Mouse (Mus musculus) stomach, embryonic 14.5 days (tissue): ENCODE results near the gene Timm8a2. TPM values are rescaled to one million over a fixed set of nuclear protein-coding genes. Genes with fewer than 3 reads are reported as not detected.

ENCODE experiments used
- ATAC-seq: fragments of 200-750 bp; cut with Nextera tagmentation; 2 replicates; pipeline ENCODE4 v1.8.0; 2017; ENCODE audit warnings: low read depth, moderate TSS enrichment; ENCODE audit not compliant: insufficient number of reproducible peaks, insufficient read depth, low FRiP score
- H3K27ac ChIP-seq: fragments of 300-500 bp; sonication (generic); 2 replicates; pipeline ENCODE4 v1.5.1; 2014; ENCODE audit warnings: mild to moderate bottlenecking, low read length, moderate library complexity, mixed read lengths
- H3K27me3 ChIP-seq: fragments of 300-500 bp; sonication (generic); 2 replicates; pipeline ENCODE4 v1.6.1; 2014; ENCODE audit warnings: low read length, control low read depth, mixed read lengths; ENCODE audit not compliant: control insufficient read depth, insufficient read depth
- H3K36me3 ChIP-seq: fragments of 300-500 bp; sonication (generic); 2 replicates; pipeline ENCODE4 v1.6.1; 2014; ENCODE audit warnings: mild to moderate bottlenecking, control low read depth, low read length, moderate library complexity, mixed read lengths; ENCODE audit not compliant: control insufficient read depth, insufficient read depth
- H3K4me1 ChIP-seq: fragments of 300-500 bp; sonication (generic); 2 replicates; pipeline ENCODE4 v1.6.1; 2014; ENCODE audit warnings: low read length, control low read depth, mixed read lengths; ENCODE audit not compliant: control insufficient read depth, insufficient read depth
- H3K4me2 ChIP-seq: fragments of 300-500 bp; sonication (generic); replicated peaks from 2 replicates; pipeline ENCODE4 v1.6.1; 2014; ENCODE audit warnings: low read depth, low read length, control low read depth
- H3K4me3 ChIP-seq: fragments of 300-500 bp; sonication (generic); 2 replicates; pipeline ENCODE4 v1.5.1; 2014; ENCODE audit warnings: low read depth, low read length, control low read depth
- H3K9ac ChIP-seq: fragments of 300-500 bp; sonication (generic); replicated peaks from 2 replicates; pipeline ENCODE4 v1.6.1; 2014; ENCODE audit warnings: low read depth, mild to moderate bottlenecking, control low read depth, low read length, moderate library complexity, mixed read lengths
- H3K9me3 ChIP-seq: fragments of 300-500 bp; sonication (generic); 2 replicates; pipeline ENCODE4 v1.6.1; 2016; ENCODE audit warnings: low read depth, low read length, control low read depth; ENCODE audit not compliant: control insufficient read depth
- WGBS: fragments of 180-500 bp; shearing (Covaris S2); extraction: QIAGEN DNeasy Blood & Tissue Kit; methylation state at CpG from one replicate; pipeline ENCODE4 v1.1.7; 2014; 5-methylcytosine and 5-hydroxymethylcytosine counted together
- polyA plus RNA-seq: library from polyadenylated mRNA; unstranded; fragments of >200 nt; fragmentation: Nextera tagmentation; extraction: Ambion mirVana; gene quantifications from 2 replicates; pipeline ENCODE4 v1.2.1, GENCODE M21; 2014

The Timm8a2 gene
- polyA plus RNA-seq, 1 experiment from 2014 or later, result not detected

GRCm38 (mm10) chr14:122081308-122081707 is 46.8 kb downstream of the Timm8a2 start:
- Histone ChIP-seq H3K4me1 (no peaks in the 10 kb centered on the region), H3K27ac (no peak overlapping the region), H3K9ac (no peak overlapping the region), H3K4me2 (no peak overlapping the region), H3K36me3 (no peaks in the 10 kb centered on the region), H3K27me3 (no peaks in the 10 kb centered on the region), H3K4me3 (no peak overlapping the region), H3K9me3 (no peaks in the 10 kb centered on the region)
- 18% methylated on average over 3 of the region's 3 CpGs for WGBS
- ATAC-seq, result no peak

- no peak overlapping the region for H3K9ac ChIP-seq
These were observed 49.0 kb downstream of the Timm8a2 start for GRCm38 (mm10) chr14:122083499-122083898.

DNA sequence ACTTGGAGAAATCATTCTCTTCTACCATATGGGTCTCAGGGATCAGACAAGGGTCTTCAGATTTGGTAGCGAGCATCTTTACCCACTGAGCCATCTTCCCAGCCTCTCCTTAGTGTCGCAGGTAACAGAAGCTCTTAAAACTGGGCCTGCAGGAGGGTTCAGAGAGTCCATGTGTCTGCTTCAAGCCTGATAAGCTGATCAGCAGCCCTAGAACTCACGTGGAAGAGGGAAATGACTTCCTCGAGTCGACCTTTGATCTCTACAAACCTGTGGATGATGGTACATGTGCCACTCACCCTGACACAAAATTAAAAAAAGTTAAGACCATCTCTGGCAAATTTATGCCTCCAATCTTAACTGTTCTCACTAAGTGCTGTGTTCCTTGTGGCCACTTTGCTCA is 53.5 kb downstream of the Timm8a2 start:
- Histone ChIP-seq H3K9me3 (no peaks in the 10 kb centered on the region), H3K4me3 (no peak overlapping the region), H3K9ac (no peak overlapping the region), H3K27me3 (no peaks in the 10 kb centered on the region), H3K4me1 (no peaks in the 10 kb centered on the region), H3K36me3 (no peaks in the 10 kb centered on the region), H3K27ac (no peak overlapping the region), H3K4me2 (no peak overlapping the region)
- 73% methylated on average over 5 of the region's 5 CpGs for WGBS
- no peak for ATAC-seq

More at GRCm38 (mm10) chr14:122083499-122083898, 49.0 kb downstream of the Timm8a2 start:
- Histone ChIP-seq H3K27me3 (no peaks in the 10 kb centered on the region), H3K36me3 (no peaks in the 10 kb centered on the region), H3K9me3 (no peaks in the 10 kb centered on the region), H3K27ac (no peak overlapping the region), H3K4me2 (no peak overlapping the region), H3K4me3 (no peak overlapping the region), H3K4me1 (no peaks in the 10 kb centered on the region)
- 80% methylated on average over 7 of the region's 7 CpGs for WGBS
- ATAC-seq, result no peak

Other genes with a start within 250 kb of the Timm8a2 start
- gene Dock9, start 236.8 kb upstream of the Timm8a2 start, polyA plus RNA-seq, result 25.3 and 28.0 TPM in 2 replicates
- gene Ubac2, start 156.1 kb upstream of the Timm8a2 start, polyA plus RNA-seq, result 67.7 and 72.3 TPM in 2 replicates
- 0.50 and 1.1 TPM in 2 replicates for gene Gpr18, start 118.9 kb upstream of the Timm8a2 start, polyA plus RNA-seq
- gene Gpr183, start 69.5 kb upstream of the Timm8a2 start, polyA plus RNA-seq, result 4.5 and 5.5 TPM in 2 replicates
- gene Tm9sf2, start 72.4 kb downstream of the Timm8a2 start, polyA plus RNA-seq, result 166 and 188 TPM in 2 replicates
- gene Clybl, start 147.0 kb downstream of the Timm8a2 start, polyA plus RNA-seq, result 27.0 and 27.5 TPM in 2 replicates